Mouse (Mus musculus) c-Kit-positive CD71-negative TER-119-negative erythroid progenitor cells, embryonic 14.5 days (primary cell): ENCODE data around the gene Slc38a3.

Experiments used
- DNase-seq: peaks from one replicate; pipeline ENCODE4 v3.0.0-alpha.2; 2013; ENCODE audit warnings: low read depth

Slc38a3 gene

GRCm38 (mm10) chr9:107665308-107665707, 4.0 kb downstream of the Slc38a3 start:
- no peak for DNase-seq

- DNase-seq = no peak
Measured at GRCm38 (mm10) chr9:107663525-107663924, 5.8 kb downstream of the Slc38a3 start.

- no peak for DNase-seq
Measured at GRCm38 (mm10) chr9:107662342-107662741, 7.0 kb downstream of the Slc38a3 start.

- DNase-seq = no peak
Measured at GRCm38 (mm10) chr9:107660777-107661176, 8.6 kb downstream of the Slc38a3 start.

GRCm38 (mm10) chr9:107659961-107660360, 9.4 kb downstream of the Slc38a3 start:
- no peak for DNase-seq

GRCm38 (mm10) chr9:107659551-107659950, 9.8 kb downstream of the Slc38a3 start:
- DNase-seq = no peak

- no peak for DNase-seq
Measured at GRCm38 (mm10) chr9:107658096-107658495, 11.2 kb downstream of the Slc38a3 start.

GRCm38 (mm10) chr9:107657144-107657543, 12.2 kb downstream of the Slc38a3 start:
- DNase-seq = no peak

GRCm38 (mm10) chr9:107654585-107654984, 14.7 kb downstream of the Slc38a3 start:
- DNase-seq = no peak

- no peak for DNase-seq
Measured at GRCm38 (mm10) chr9:107653474-107653873, 15.9 kb downstream of the Slc38a3 start.

- no peak for DNase-seq
Measured at GRCm38 (mm10) chr9:107650708-107651481, 18.4 kb downstream of the Slc38a3 start.

GRCm38 (mm10) chr9:107650225-107650624, 19.1 kb downstream of the Slc38a3 start:
- no peak for DNase-seq

GRCm38 (mm10) chr9:107648767-107649166, 20.6 kb downstream of the Slc38a3 start:
- no peak for DNase-seq

GRCm38 (mm10) chr9:107646975-107647374, 22.4 kb downstream of the Slc38a3 start:
- DNase-seq = no peak

- DNase-seq = peak; percentile 86
Measured at GRCm38 (mm10) chr9:107645577-107645976, 23.8 kb downstream of the Slc38a3 start.

- no peak for DNase-seq
Measured at GRCm38 (mm10) chr9:107645153-107645510, 24.2 kb downstream of the Slc38a3 start.

GRCm38 (mm10) chr9:107644495-107645152, 24.7 kb downstream of the Slc38a3 start:
- peak; percentile 85 for DNase-seq

- DNase-seq = no peak
Measured at GRCm38 (mm10) chr9:107643544-107644214, 25.7 kb downstream of the Slc38a3 start.

GRCm38 (mm10) chr9:107641666-107642065, 27.7 kb downstream of the Slc38a3 start:
- no peak for DNase-seq

GRCm38 (mm10) chr9:107640257-107640772, 29.0 kb downstream of the Slc38a3 start:
- DNase-seq = peak; percentile 58

GRCm38 (mm10) chr9:107637070-107637469, 32.3 kb downstream of the Slc38a3 start:
- DNase-seq = no peak

GRCm38 (mm10) chr9:107635279-107636028, 33.9 kb downstream of the Slc38a3 start, which contains the start of gene Gnai2:
Gnai2 (minus strand) TSS chr9:107635367.
- peak; percentile 96 for DNase-seq
